Mouse (Mus musculus): ENCODE data around the gene 9030025P20Rik. TPM values are rescaled to one million over a fixed set of nuclear protein-coding genes. Genes with fewer than 3 reads are reported as not detected.
"Not testable (repeated sequence)": the region's sequence is repeated elsewhere in the genome, so short reads cannot be mapped to it uniquely, and the experiment has no call there.

9030025P20Rik gene
- 1 to 10 TPM; 6.4 to 6.5 TPM for total RNA-seq (2021)
- long read RNA-seq, partial matches to known transcripts: 4 of 9 reads
- long read RNA-seq, other reads (novel, unspliced or antisense): 4 of 9 reads

- DNase-seq (ENCODE audit: low spot score in 2 of 2): not testable (repeated sequence)
These were observed at the start of gene 9030025P20Rik, which contains the start of gene Gm3417 for GRCm38 (mm10) chr17:14978362-14979038. TSS of gene 9030025P20Rik (plus strand) at chr17:14978468. TSS of gene Gm3417 (minus strand) at chr17:14978790.

DNA sequence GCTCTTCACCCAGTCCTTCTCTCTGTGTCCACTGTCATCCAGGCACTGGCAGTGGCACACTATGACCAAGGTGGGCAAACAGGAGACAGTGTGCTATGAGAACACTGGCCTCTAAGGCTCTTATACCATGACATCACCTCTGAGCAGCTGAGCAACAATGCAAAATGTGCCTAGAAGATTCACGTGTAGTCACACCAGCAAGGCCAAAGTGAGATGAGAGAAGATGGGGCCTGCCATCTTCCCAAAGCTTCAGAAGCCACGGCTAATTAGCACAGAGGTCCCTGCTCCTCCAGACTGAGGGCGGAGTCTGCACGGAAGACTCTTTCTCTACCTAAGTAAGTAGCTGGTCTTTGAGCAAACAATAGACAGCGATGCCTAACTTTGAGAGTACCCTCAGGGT, 49.6 kb upstream of the 9030025P20Rik start:
- no peak for DNase-seq (ENCODE audit: low spot score in 2 of 2)

DNA sequence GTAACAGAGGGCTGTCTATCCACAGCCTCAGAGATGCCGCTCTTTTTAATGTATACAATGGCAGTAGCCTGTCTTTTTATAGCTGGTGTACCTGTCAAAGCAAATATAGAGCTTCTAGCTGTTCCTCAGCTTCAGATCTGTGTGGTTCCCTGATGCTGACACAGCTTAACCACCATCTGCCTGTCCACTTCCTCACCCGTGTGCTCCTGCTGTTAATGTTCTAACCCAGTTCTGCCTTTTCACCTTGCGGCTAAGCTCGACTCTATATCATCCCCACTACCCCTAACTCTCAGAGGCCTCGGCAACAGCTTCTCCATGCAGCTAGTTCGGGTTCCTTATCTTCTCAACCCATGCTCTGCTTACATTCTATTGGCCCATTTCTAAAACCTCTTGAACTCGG, 47.6 kb upstream of the 9030025P20Rik start:
- DNase-seq (ENCODE audit: low spot score in 2 of 2): no peak

GRCm38 (mm10) chr17:14931469-14931868, 46.8 kb upstream of the 9030025P20Rik start:
- no peak for DNase-seq (ENCODE audit: low spot score in 2 of 2)

DNA sequence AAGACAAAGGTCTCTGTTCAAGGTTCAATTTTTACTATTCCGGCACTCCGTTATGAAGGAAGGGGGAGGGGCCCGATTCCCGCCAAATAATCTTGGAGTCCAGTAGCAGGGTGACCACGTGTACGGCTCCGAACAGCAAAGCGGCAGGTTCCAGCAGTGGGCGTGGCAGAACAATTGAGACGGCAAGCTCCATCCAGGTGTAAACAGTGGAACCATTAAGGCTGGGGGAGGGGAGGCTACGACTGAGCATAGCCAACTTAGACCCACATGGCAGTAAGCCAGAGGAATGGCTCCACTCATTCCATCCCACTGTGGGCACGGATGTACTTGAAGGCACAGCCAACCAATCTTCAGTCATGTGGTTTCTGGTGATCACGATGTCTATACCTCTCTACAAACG, 43.0 kb upstream of the 9030025P20Rik start:
- not testable (repeated sequence) for DNase-seq (ENCODE audit: low spot score in 2 of 2)

- no peak for DNase-seq (ENCODE audit: low spot score in 2 of 2)
These were observed 42.2 kb upstream of the 9030025P20Rik start for GRCm38 (mm10) chr17:14935841-14936605.

- DNase-seq (ENCODE audit: low spot score in 2 of 2): not testable (repeated sequence)
These were observed 36.1 kb upstream of the 9030025P20Rik start for GRCm38 (mm10) chr17:14942181-14942580.

DNA sequence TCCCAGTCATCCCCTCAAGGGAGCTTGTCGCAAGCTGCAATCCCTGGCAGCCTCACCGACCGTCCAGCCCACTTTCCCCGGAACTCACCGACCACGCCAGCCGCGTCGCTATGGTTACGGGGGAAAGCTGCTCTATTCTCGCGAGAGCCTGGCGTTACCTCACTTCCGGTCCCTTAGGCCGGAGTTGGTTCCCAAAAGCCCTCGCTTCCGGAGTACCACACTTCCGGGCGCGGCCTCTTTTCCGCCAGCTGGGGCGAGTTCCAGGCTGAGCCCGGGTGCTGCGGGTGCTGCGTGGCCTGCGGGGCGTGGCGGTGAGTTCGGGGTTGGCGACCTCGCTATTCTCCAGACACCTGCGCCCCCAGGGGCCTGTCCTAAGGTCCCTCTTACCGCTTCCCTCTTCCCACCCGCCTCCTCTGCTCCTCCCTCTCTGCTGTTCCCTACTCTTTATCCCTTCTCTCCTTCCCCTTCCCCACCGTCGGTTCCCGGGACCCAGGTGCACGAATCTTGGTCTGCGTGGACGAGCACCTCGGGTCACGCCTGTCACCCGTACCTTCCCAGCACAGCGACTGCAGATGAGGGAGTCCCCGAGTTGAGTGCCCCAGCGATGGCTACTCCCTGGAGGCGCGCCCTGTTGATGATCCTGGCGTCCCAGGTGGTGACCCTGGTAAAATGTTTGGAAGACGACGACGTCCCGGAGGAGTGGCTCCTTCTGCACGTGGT, 35.1 kb upstream of the 9030025P20Rik start, which contains the start of the genes Wdr27 and 1600012H06Rik:
TSS of gene Wdr27 (minus strand) at position 150 of the 720 bp plus-strand sequence.
TSS of gene 1600012H06Rik (plus strand) at position 176 of the 720 bp plus-strand sequence.
- peak; percentile 99 for DNase-seq (ENCODE audit: low spot score in 2 of 2)

DNA sequence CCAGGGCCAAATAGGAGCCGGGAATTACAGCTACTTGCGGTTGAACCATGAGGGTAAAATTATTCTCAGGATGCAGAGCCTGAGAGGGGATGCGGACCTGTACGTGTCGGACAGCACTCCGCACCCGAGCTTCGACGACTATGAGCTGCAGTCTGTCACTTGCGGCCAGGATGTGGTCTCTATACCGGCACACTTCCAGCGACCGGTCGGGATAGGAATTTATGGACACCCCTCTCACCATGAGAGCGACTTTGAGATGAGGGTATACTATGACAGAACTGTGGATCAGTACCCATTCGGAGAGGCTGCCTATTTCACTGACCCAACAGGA, 34.6 kb upstream of the 9030025P20Rik start:
- no peak for DNase-seq (ENCODE audit: low spot score in 2 of 2)

DNA sequence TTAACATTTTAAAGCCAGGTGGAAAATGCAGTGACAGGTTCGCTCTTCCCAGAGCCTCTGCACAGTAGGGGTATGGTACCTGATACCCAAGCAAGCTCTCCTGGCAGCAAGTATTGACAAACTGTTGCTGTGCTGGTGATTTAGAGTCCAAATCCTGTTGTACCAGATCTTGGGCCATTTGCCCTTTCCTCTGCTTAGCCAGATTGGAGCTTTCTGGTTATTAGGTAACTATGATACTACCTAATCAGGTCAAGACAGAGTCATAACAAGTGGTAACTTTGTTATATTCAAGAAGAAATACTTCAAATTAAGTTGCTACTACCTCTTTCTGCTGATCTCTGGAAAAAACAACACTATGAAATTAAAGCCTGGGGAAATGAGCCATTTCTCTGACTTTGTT, 33.7 kb upstream of the 9030025P20Rik start:
- no peak for DNase-seq (ENCODE audit: low spot score in 2 of 2)

GRCm38 (mm10) chr17:14949161-14949827, 29.0 kb upstream of the 9030025P20Rik start:
- peak in 1 of 2 experiments; percentile 27 for DNase-seq (ENCODE audit: low spot score in 2 of 2)

DNA sequence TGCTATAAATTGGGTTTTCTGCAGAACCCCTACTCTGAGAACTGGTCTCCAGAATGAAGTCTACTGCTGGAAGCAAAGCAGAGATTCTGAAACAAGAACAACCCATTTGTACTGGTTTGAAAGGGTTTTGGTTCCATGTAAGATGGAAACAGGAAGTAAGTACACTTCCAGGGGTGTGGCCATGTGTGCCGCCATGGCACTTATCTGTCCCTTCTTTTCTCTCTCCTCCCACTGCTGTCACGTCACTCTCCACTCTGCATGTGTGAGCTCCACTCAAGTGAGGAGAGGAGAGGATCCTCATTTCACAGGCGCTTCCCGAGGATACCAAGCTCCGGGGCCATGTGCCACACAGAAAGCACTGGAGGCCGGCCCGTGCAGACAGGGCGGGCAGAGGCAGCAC, 24.8 kb upstream of the 9030025P20Rik start:
- no peak for DNase-seq (ENCODE audit: low spot score in 2 of 2)

- DNase-seq (ENCODE audit: low spot score in 2 of 2): no peak
These were observed 19.5 kb upstream of the 9030025P20Rik start for GRCm38 (mm10) chr17:14958686-14959327.

DNA sequence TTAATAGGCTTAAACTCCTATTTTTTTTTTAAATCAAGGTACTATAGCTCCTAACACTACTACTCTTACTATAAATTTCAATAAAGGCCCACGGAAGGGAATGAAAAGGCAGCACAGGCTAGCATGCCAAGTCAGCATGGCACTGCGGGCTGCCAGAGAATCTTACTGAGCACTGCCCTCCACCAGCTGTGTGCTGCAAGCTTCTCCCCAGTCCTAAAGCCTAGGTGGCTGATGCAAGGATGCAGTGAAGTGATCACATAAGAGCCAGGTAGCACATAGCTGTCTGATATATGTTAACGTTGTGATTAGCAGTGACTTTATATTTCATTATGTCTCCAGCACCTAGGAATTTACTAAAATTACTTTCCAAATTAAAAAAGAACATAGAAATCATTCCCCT, 18.3 kb upstream of the 9030025P20Rik start:
- no peak for DNase-seq (ENCODE audit: low spot score in 2 of 2)

- no peak for DNase-seq (ENCODE audit: low spot score in 2 of 2)
These were observed 17.7 kb upstream of the 9030025P20Rik start for GRCm38 (mm10) chr17:14960520-14960919.

DNA sequence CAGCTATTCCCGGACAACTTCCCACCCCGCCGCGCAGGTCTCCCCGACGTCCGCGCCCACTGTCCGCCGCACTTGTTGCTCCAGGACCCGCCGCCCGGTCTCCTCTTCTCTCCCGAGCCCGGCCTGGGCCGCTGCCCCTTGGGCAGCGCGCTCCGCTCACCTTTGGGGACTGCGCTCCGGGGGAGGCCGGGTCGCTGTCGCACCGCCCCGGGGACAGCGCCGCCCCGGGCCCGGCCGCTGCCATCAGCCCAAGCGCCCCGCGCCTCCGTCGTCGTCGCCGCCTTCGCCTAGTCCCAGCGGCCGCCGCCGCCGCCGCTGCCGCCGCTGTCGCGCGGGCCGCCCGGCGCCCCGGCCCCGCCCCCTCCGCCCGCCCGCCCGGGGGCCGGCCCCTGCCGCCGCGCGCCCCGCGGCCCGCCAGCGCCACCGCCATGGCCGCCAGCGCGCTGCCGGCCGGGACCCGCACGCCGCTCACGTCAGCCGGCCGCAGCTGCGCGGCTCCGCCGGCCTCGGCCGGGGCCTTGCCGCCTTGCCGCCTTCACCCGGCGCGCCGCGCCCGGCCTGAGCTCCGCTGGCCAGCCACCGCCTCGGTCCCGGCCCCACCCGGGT, 17.2 kb upstream of the 9030025P20Rik start, which contains the start of gene Phf10:
TSS of gene Phf10 (minus strand) at position 323 of the 606 bp plus-strand sequence.
- peak in 1 of 2 experiments; percentile 20 for DNase-seq (ENCODE audit: low spot score in 2 of 2)

GRCm38 (mm10) chr17:14961557-14962154, 16.6 kb upstream of the 9030025P20Rik start:
- DNase-seq (ENCODE audit: low spot score in 2 of 2): not testable (repeated sequence)

DNA sequence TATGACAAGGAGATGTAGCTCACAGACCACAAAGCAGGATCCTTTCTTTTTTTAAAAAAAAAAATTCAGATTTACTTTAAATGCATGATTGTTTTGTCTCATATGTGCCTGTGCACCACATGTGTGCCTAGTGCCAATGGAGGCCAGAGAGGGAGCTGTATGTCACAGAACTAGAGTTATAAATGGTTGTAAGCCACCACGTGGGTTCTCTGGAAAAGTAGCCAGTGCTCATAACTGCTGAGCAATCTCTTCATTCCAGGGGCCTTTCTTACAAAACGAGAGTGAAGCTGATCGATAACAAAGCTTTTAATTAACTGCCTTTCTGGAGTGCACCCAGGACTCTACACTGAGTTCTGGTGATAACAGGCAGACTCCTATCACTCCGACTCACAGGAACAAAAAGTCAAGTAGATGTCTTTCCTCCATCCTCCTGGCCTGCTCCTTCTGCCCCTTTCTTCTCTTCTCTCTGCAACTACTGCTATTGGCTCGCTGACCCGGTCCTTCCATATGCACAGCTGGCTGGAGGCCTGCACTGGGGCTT, 9.8 kb upstream of the 9030025P20Rik start:
- DNase-seq (ENCODE audit: low spot score in 2 of 2): not testable (repeated sequence)

GRCm38 (mm10) chr17:14977718-14978361, 428 bp upstream of the 9030025P20Rik start:
- not testable (repeated sequence) for DNase-seq (ENCODE audit: low spot score in 2 of 2)

Measured in layer of hippocampus, adult 18-20 months (tissue).